8 mouse cellular contexts compared by ENCODE assay signal in the genomic region with DNA sequence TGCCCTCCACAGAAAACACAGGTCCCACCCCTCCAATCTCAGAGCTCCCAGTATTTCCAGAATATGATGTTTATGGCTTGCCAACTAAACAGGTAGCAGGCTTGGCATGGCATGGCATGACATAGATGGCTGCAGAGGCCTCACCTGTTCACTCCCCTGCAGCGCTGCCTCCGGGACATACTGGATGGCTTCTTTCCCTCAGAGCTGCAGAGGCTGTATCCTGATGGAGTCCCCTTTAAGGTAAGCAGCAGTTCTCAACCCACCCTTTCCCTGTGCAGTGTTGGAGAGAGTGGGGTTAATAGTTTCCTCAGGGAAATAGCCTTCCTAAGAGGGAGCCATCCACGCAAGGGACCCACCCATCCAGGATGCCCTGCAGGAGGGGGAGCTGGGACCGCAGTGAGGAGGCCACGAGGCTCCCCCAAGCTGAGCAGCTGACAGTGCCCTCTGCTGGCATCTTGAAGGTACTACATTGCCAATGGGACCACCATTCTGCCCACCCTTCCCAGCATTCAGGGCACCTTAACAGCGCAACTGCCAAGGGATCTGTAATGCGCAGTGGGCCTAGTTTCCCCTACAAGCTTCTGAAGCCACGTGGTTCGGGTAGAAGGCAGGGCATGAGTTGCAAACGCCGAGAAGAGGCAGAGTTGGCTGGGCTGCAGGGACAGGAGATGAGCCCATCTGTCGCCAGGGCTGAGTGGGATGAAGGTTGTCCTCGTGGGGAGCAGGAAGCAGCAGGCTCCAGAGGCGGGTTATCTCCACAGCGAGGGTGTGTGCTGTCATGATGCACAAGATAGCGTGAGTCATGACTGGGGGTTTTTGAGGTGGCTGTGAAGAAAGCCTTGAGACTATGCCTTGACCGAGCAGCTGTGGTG. TPM values are rescaled to one million over a fixed set of nuclear protein-coding genes. Genes with fewer than 3 reads are reported as not detected.
DNase-seq lines count a peak whose midpoint lies in the region; ATAC-seq and TF ChIP-seq lines count a peak whose summit lies in the region.

No protein-coding gene starts in this region.

- H3K79me2 ChIP-seq in MEL (ENCODE audit: control insufficient read depth, insufficient read depth, low read length, poor library complexity), result peaks cover 15% of the 10 kb centered on the region

- H3K4me2 ChIP-seq in heart, embryonic 13.5 days, result peak overlapping the region; percentile 24; the same call in 1 of the 2 replicates

- H3K27me3 ChIP-seq in MEL (ENCODE audit: control insufficient read depth in 1 of 2, insufficient read depth in 2 of 2, low read length in 2 of 2), result no peaks in the 10 kb centered on the region
- no peaks in the 10 kb centered on the region for H3K27me3 ChIP-seq in heart, embryonic 13.5 days (replicated peaks)
- no peaks in the 10 kb centered on the region for H3K27me3 ChIP-seq in megakaryocyte, embryonic 14.5 days (replicated peaks)

- peak overlapping the region; percentile 11 to 29; a peak in 3 of 4 replicates for H3K4me3 ChIP-seq in MEL (ENCODE audit: control insufficient read depth in 1 of 2, insufficient read depth in 1 of 2, low read depth in 2 of 2, low read length in 2 of 2)
- no peak overlapping the region for H3K4me3 ChIP-seq in heart, embryonic 13.5 days
- peak overlapping the region; percentile 86 for H3K4me3 ChIP-seq in megakaryocyte, embryonic 14.5 days (replicated peaks)

- peak; percentile 81 for TF ChIP-seq RAD21 in MEL (IDR thresholded peaks at IDR 0.05; ENCODE audit: low read depth, low read length)

- H3K27ac ChIP-seq in MEL (ENCODE audit: control insufficient read depth, low read depth, low read length), result peak overlapping the region; percentile 88
- no peak overlapping the region for H3K27ac ChIP-seq in heart, embryonic 13.5 days (replicated peaks)

- WGBS in heart, embryonic 13.5 days, result 19% methylated on average over 17 of the region's 17 CpGs

- no peaks in the 10 kb centered on the region for H3K9me3 ChIP-seq in MEL (replicated peaks; ENCODE audit: insufficient read depth, low read length)
- no peaks in the 10 kb centered on the region for H3K9me3 ChIP-seq in heart, embryonic 13.5 days
- no peaks in the 10 kb centered on the region for H3K9me3 ChIP-seq in megakaryocyte, embryonic 14.5 days

- ATAC-seq in heart, embryonic 13.5 days (ENCODE audit: extremely low read depth, insufficient number of reproducible peaks, low FRiP score, low TSS enrichment), result no peak

- peaks cover 8 to 42% of the 10 kb centered on the region in 2 experiments; a peak in 3 of 4 replicates for H3K4me1 ChIP-seq in MEL (ENCODE audit: control insufficient read depth in 1 of 2, insufficient read depth in 2 of 2, low read length in 2 of 2)
- H3K4me1 ChIP-seq in heart, embryonic 13.5 days, result peaks cover 31% of the 10 kb centered on the region
- peaks cover 93% of the 10 kb centered on the region for H3K4me1 ChIP-seq in megakaryocyte, embryonic 14.5 days

- peak; percentile 84 for TF ChIP-seq EP300 in MEL (IDR thresholded peaks at IDR 0.05; ENCODE audit: low read depth in 1 of 2, low read length in 2 of 2)

- H3K36me3 ChIP-seq in MEL (ENCODE audit: control insufficient read depth in 1 of 2, insufficient read depth in 2 of 2, low read length in 2 of 2), result peaks cover 0 to 26% of the 10 kb centered on the region in 2 experiments; a peak in 2 of 4 replicates
- no peaks in the 10 kb centered on the region for H3K36me3 ChIP-seq in heart, embryonic 13.5 days
- H3K36me3 ChIP-seq in megakaryocyte, embryonic 14.5 days (replicated peaks; ENCODE audit: low read length), result peaks cover 54% of the 10 kb centered on the region

- H3K9ac ChIP-seq in MEL (ENCODE audit: control insufficient read depth, low read depth, low read length, poor library complexity, severe bottlenecking), result peak overlapping the region; percentile 62
- H3K9ac ChIP-seq in heart, embryonic 13.5 days, result no peak overlapping the region

- TF ChIP-seq POLR2A in MEL (IDR thresholded peaks at IDR 0.05; ENCODE audit: control insufficient read depth in 1 of 2, insufficient read depth in 1 of 2, low read depth in 1 of 2, low read length in 2 of 2, poor library complexity in 1 of 2), result peak in 1 of 2 experiments; percentile 68; a peak in 2 of 4 replicates

- peak; percentile 90 to 99 (median 92) for TF ChIP-seq CTCF in MEL (IDR thresholded peaks at IDR 0.05 in 2 of 3, conservative IDR thresholded peaks at IDR 0.05 in 1 of 3; ENCODE audit: control insufficient read depth in 1 of 3, insufficient read depth in 1 of 3, low read depth in 2 of 3, low read length in 3 of 3, poor library complexity in 1 of 3, severe bottlenecking in 1 of 3)

- DNase-seq in adrenal gland, adult (ENCODE audit: inconsistent age in 2 of 2, low spot score in 1 of 2), result peak; percentile 82 to 91
- DNase-seq in adrenal gland, postnatal 4 days (ENCODE audit: low spot score in 2 of 2), result no peak
- DNase-seq in MEL (ENCODE audit: low read depth, low spot score), result peak; percentile 91
- peak; percentile 50 to 57 for DNase-seq in cerebellum, postnatal 36 days
- DNase-seq in left cerebral cortex, adult 18-20 months (ENCODE audit: low spot score in 2 of 2), result peak; percentile 86 to 92
- peak; percentile 59 to 85 for DNase-seq in spleen, postnatal 4 days (ENCODE audit: low spot score in 2 of 2)

TF ChIP-seq in MEL, 35 proteins besides CTCF, POLR2A, EP300 and RAD21 (continues in another document):
- no peak; the same call in 1 of the 2 replicates for TF ChIP-seq NELFE (IDR thresholded peaks at IDR 0.05; ENCODE audit: low read depth, low read length)
- peak; percentile 96 for TF ChIP-seq MYC (IDR thresholded peaks at IDR 0.05; ENCODE audit: low read depth, low read length)
- peak; percentile 49; the same call in 1 of the 2 replicates for TF ChIP-seq RCOR1 (IDR thresholded peaks at IDR 0.05; ENCODE audit: low read depth, low read length)
- TF ChIP-seq USF1 (IDR thresholded peaks at IDR 0.05; ENCODE audit: low read depth, low read length), result peak; percentile 56; the same call in 1 of the 2 replicates
- peak; percentile 88 for TF ChIP-seq GATA1 (IDR thresholded peaks at IDR 0.05; ENCODE audit: low read depth, low read length)
- peak; percentile 93; the same call in 1 of the 2 replicates for TF ChIP-seq UBTF (IDR thresholded peaks at IDR 0.05; ENCODE audit: borderline replicate concordance, insufficient read depth, low read depth, low read length)
- TF ChIP-seq MAX (IDR thresholded peaks at IDR 0.05; ENCODE audit: low read length), result peak; percentile 89
- peak; percentile 76 for TF ChIP-seq TAL1 (IDR thresholded peaks at IDR 0.05; ENCODE audit: low read length)
- no peak for TF ChIP-seq ZNF384 (IDR thresholded peaks at IDR 0.05; ENCODE audit: low read depth, low read length)
- no peak for TF ChIP-seq POLR2AphosphoS2 (IDR thresholded peaks at IDR 0.05; ENCODE audit: low read length)
- 0 out of 2 replicates have a peak, but pooled peaks have one; percentile 19 for TF ChIP-seq CHD2 (IDR thresholded peaks at IDR 0.05; ENCODE audit: low read length)
- peak; percentile 72; the same call in 1 of the 2 replicates for TF ChIP-seq MAZ (IDR thresholded peaks at IDR 0.05; ENCODE audit: low read depth, low read length)
- TF ChIP-seq ELF1 (IDR thresholded peaks at IDR 0.05; ENCODE audit: low read depth, low read length), result peak; percentile 63
- peak; percentile 94 for TF ChIP-seq TBP (IDR thresholded peaks at IDR 0.05; ENCODE audit: low read depth, low read length)
- no peak for TF ChIP-seq BHLHE40 (IDR thresholded peaks at IDR 0.05; ENCODE audit: borderline replicate concordance, low read depth, low read length)
- 0 out of 2 replicates have a peak, but pooled peaks have one; percentile 25 for TF ChIP-seq NRF1 (IDR thresholded peaks at IDR 0.05; ENCODE audit: insufficient read depth, low read depth, low read length, poor library complexity, severe bottlenecking)
- TF ChIP-seq KAT2A (conservative IDR thresholded peaks at IDR 0.05; ENCODE audit: low read depth, low read length), result no peak
- TF ChIP-seq CHD1 (IDR thresholded peaks at IDR 0.05; ENCODE audit: low read depth, low read length), result no peak
- peak; percentile 50; the same call in 1 of the 2 replicates for TF ChIP-seq JUND (IDR thresholded peaks at IDR 0.05; ENCODE audit: low read depth, low read length)
- TF ChIP-seq ETS1 (IDR thresholded peaks at IDR 0.05; ENCODE audit: low read depth, low read length), result peak; percentile 81
- no peak for TF ChIP-seq MEF2A (IDR thresholded peaks at IDR 0.05; ENCODE audit: extremely low read depth, insufficient replicate concordance, low read depth, low read length, poor library complexity, severe bottlenecking)
- peak; percentile 83 for TF ChIP-seq MXI1 (IDR thresholded peaks at IDR 0.05; ENCODE audit: low read depth, low read length)
- TF ChIP-seq ZC3H11A (IDR thresholded peaks at IDR 0.05; ENCODE audit: low read depth, low read length), result peak; percentile 77

RNA-seq across cellular contexts. Expression of a gene that starts 4.7 kb away (rescaled TPM):
- total RNA-seq in adrenal gland, postnatal 4 days (2021), result 100 to 1,000 TPM; 108 to 111 TPM
- 122 and 126 TPM in 2 replicates for total RNA-seq in MEL (2012; rRNA removed)
- 100 to 1,000 TPM in 1 of 2 experiments, not detected in 1; 414 TPM for polyA plus RNA-seq in MEL (2012; ENCODE audit: insufficient read depth in 1 of 2, insufficient read length in 2 of 2, low read depth in 1 of 2, low replicate concordance in 2 of 2, missing spikeins in 1 of 2)
- polyA plus RNA-seq in heart, embryonic 13.5 days (2015; fragmentation: Nextera tagmentation; extraction: Ambion mirVana), result 198 and 202 TPM in 2 replicates
- 100 to 1,000 TPM; 200 to 222 TPM for total RNA-seq in left cerebral cortex, adult 18-20 months (2021)
- 1,646 and 1,679 TPM in 2 replicates for polyA plus RNA-seq in megakaryocyte, embryonic 14.5 days (2012; ENCODE audit: insufficient read depth, low replicate concordance)

RNA-seq across cellular contexts. Expression of a gene that starts 21.5 kb away (rescaled TPM):
- 10 to 100 TPM in 1 of 2 experiments, 1 to 10 TPM in 1; 9.4 to 13.4 TPM for total RNA-seq in adrenal gland, postnatal 4 days (2021)
- total RNA-seq in MEL (2012; rRNA removed), result 2.6 and 5.4 TPM in 2 replicates
- 10 to 100 TPM in 1 of 2 experiments, not detected in 1; 11.9 TPM for polyA plus RNA-seq in MEL (2012; ENCODE audit: insufficient read depth in 1 of 2, insufficient read length in 2 of 2, low read depth in 1 of 2, low replicate concordance in 2 of 2, missing spikeins in 1 of 2)
- 1.7 and 2.1 TPM in 2 replicates for polyA plus RNA-seq in heart, embryonic 13.5 days (2015; fragmentation: Nextera tagmentation; extraction: Ambion mirVana)
- total RNA-seq in left cerebral cortex, adult 18-20 months (2021), result 10 to 100 TPM; 31.7 to 38.4 TPM
- 69.8 and 175 TPM in 2 replicates for polyA plus RNA-seq in megakaryocyte, embryonic 14.5 days (2012; ENCODE audit: insufficient read depth, low replicate concordance)

RNA-seq across cellular contexts. Expression of a gene that starts 29.0 kb away (rescaled TPM):
- 10 to 100 TPM; 10.1 to 14.4 TPM for total RNA-seq in adrenal gland, postnatal 4 days (2021)
- total RNA-seq in MEL (2012; rRNA removed), result 0.52 and 1.3 TPM in 2 replicates
- under 1 TPM in 1 of 2 experiments, not detected in 1; 0.86 TPM for polyA plus RNA-seq in MEL (2012; ENCODE audit: insufficient read depth in 1 of 2, insufficient read length in 2 of 2, low read depth in 1 of 2, low replicate concordance in 2 of 2, missing spikeins in 1 of 2)
- 7.6 and 7.7 TPM in 2 replicates for polyA plus RNA-seq in heart, embryonic 13.5 days (2015; fragmentation: Nextera tagmentation; extraction: Ambion mirVana)
- total RNA-seq in left cerebral cortex, adult 18-20 months (2021), result 1 to 10 TPM; 2.7 to 4.1 TPM
- polyA plus RNA-seq in megakaryocyte, embryonic 14.5 days (2012; ENCODE audit: insufficient read depth, low replicate concordance), result 77.0 and 307 TPM in 2 replicates

Comparison
In these comparisons a context has a peak if more than half of its experiments do, and no peak if none do; other contexts are left out.
1. DNase-seq: peak in adrenal gland, adult (2 of 2), MEL (single experiment), cerebellum, postnatal 36 days (2 of 2), left cerebral cortex, adult 18-20 months (2 of 2) and spleen, postnatal 4 days (2 of 2); none in adrenal gland, postnatal 4 days (0 of 2).